Mouse (Mus musculus): ENCODE data around the gene Rac3. TPM values are rescaled to one million over a fixed set of nuclear protein-coding genes. Genes with fewer than 3 reads are reported as not detected.
"Not testable (repeated sequence)": the region's sequence is repeated elsewhere in the genome, so short reads cannot be mapped to it uniquely, and the experiment has no call there.

Gene Rac3
- polyA plus RNA-seq (2014; fragmentation: Nextera tagmentation; extraction: Ambion mirVana): 110 and 119 TPM in 2 replicates

- no peak within 1 kb of the TSS for H3K27ac ChIP-seq (ENCODE audit: low read depth, low read length)
- under 1% methylated on average over 90 of the region's 90 CpGs for WGBS
- H3K27me3 ChIP-seq (replicated peaks; ENCODE audit: control insufficient read depth, insufficient read depth, low read length): no peaks in the 10 kb centered on the region
- DNase-seq (ENCODE audit: low spot score) (peak; percentile 86), ATAC-seq (peak; percentile 90)
- peak within 1 kb of the TSS; percentile 84 for H3K9ac ChIP-seq (ENCODE audit: low read length)
- peak within 1 kb of the TSS; percentile 64 for H3K4me3 ChIP-seq (ENCODE audit: low read depth, low read length)
- no peaks in the 10 kb centered on the region for H3K9me3 ChIP-seq (replicated peaks; ENCODE audit: control insufficient read depth, low read length)
- peaks cover 38% of the 10 kb centered on the region for H3K36me3 ChIP-seq (ENCODE audit: control insufficient read depth, insufficient read depth, low read length)
- peaks cover 8% of the 10 kb centered on the region for H3K4me1 ChIP-seq (ENCODE audit: control insufficient read depth, insufficient read depth, low read length)
- H3K4me2 ChIP-seq (ENCODE audit: low read length): peak within 1 kb of the TSS; percentile 95
Measured at GRCm38 (mm10) chr11:120721124-120722066, at the start of gene Rac3. Rac3 (plus strand) TSS chr11:120721470.

GRCm38 (mm10) chr11:120672687-120673593 is 48.3 kb upstream of the Rac3 start, which contains the start of gene Aspscr1:
Aspscr1 (plus strand) TSS chr11:120672973.
- no peaks in the 10 kb centered on the region for H3K9me3 ChIP-seq (replicated peaks; ENCODE audit: control insufficient read depth, low read length)
- H3K27ac ChIP-seq (ENCODE audit: low read depth, low read length): peak within 1 kb of the TSS; percentile 82
- H3K4me3 ChIP-seq (ENCODE audit: low read depth, low read length): peak within 1 kb of the TSS; percentile 70
- peak; percentile 97 for DNase-seq (ENCODE audit: low spot score)
- peak; percentile 98 for ATAC-seq
- H3K4me2 ChIP-seq (ENCODE audit: low read length): peak within 1 kb of the TSS; percentile 91
- peak within 1 kb of the TSS; percentile 68 for H3K9ac ChIP-seq (ENCODE audit: low read length)
- WGBS: 1% methylated on average over 81 of the region's 83 CpGs
- peaks cover 12% of the 10 kb centered on the region for H3K36me3 ChIP-seq (ENCODE audit: control insufficient read depth, insufficient read depth, low read length)
- H3K4me1 ChIP-seq (ENCODE audit: control insufficient read depth, insufficient read depth, low read length): peaks cover 8% of the 10 kb centered on the region; the same call in 1 of the 2 replicates
- no peaks in the 10 kb centered on the region for H3K27me3 ChIP-seq (replicated peaks; ENCODE audit: control insufficient read depth, insufficient read depth, low read length)

- Histone ChIP-seq H3K4me1 (ENCODE audit: control insufficient read depth, insufficient read depth, low read length) (peaks cover 8% of the 10 kb centered on the region; the same call in 1 of the 2 replicates), H3K4me3 (ENCODE audit: low read depth, low read length) (peak overlapping the region; percentile 70), H3K4me2 (ENCODE audit: low read length) (peak overlapping the region; percentile 91), H3K9me3 (replicated peaks; ENCODE audit: control insufficient read depth, low read length) (no peaks in the 10 kb centered on the region), H3K27me3 (replicated peaks; ENCODE audit: control insufficient read depth, insufficient read depth, low read length) (no peaks in the 10 kb centered on the region), H3K9ac (ENCODE audit: low read length) (peak overlapping the region; percentile 68), H3K36me3 (ENCODE audit: control insufficient read depth, insufficient read depth, low read length) (peaks cover 19% of the 10 kb centered on the region), H3K27ac (ENCODE audit: low read depth, low read length) (peak overlapping the region; percentile 82)
- DNase-seq (ENCODE audit: low spot score): no peak
- ATAC-seq: peak; percentile 27; the same call in 1 of the 2 replicates
- 38% methylated on average over 12 of the region's 12 CpGs for WGBS
Measured at GRCm38 (mm10) chr11:120673594-120674122, 47.6 kb upstream of the Rac3 start.

GRCm38 (mm10) chr11:120675875-120676274 is 45.4 kb upstream of the Rac3 start:
- H3K27ac ChIP-seq (ENCODE audit: low read depth, low read length); H3K4me2 ChIP-seq (ENCODE audit: low read length); DNase-seq (ENCODE audit: low spot score); ATAC-seq; H3K4me3 ChIP-seq (ENCODE audit: low read depth, low read length); H3K9me3 ChIP-seq (replicated peaks; ENCODE audit: control insufficient read depth, low read length); H3K9ac ChIP-seq (ENCODE audit: low read length); H3K27me3 ChIP-seq (replicated peaks; ENCODE audit: control insufficient read depth, insufficient read depth, low read length); H3K4me1 ChIP-seq (ENCODE audit: control insufficient read depth, insufficient read depth, low read length): not testable (repeated sequence)
- peaks cover 38% of the 10 kb centered on the region for H3K36me3 ChIP-seq (ENCODE audit: control insufficient read depth, insufficient read depth, low read length)
- 97% methylated on average over 4 of the region's 5 CpGs for WGBS

GRCm38 (mm10) chr11:120676951-120677350 is 44.3 kb upstream of the Rac3 start:
- no peak for DNase-seq (ENCODE audit: low spot score)
- Histone ChIP-seq H3K27ac (ENCODE audit: low read depth, low read length) (no peak overlapping the region), H3K9ac (ENCODE audit: low read length) (no peak overlapping the region), H3K9me3 (replicated peaks; ENCODE audit: control insufficient read depth, low read length) (no peaks in the 10 kb centered on the region), H3K4me2 (ENCODE audit: low read length) (no peak overlapping the region), H3K4me1 (ENCODE audit: control insufficient read depth, insufficient read depth, low read length) (peaks cover 8% of the 10 kb centered on the region; the same call in 1 of the 2 replicates), H3K27me3 (replicated peaks; ENCODE audit: control insufficient read depth, insufficient read depth, low read length) (no peaks in the 10 kb centered on the region), H3K36me3 (ENCODE audit: control insufficient read depth, insufficient read depth, low read length) (peaks cover 44% of the 10 kb centered on the region), H3K4me3 (ENCODE audit: low read depth, low read length) (no peak overlapping the region)
- WGBS: 95% methylated on average over 4 of the region's 4 CpGs
- ATAC-seq: no peak

GRCm38 (mm10) chr11:120679909-120680308 is 41.4 kb upstream of the Rac3 start:
- 73% methylated on average over 3 of the region's 3 CpGs for WGBS
- H3K36me3 ChIP-seq (ENCODE audit: control insufficient read depth, insufficient read depth, low read length): peaks cover 64% of the 10 kb centered on the region
- H3K27ac ChIP-seq (ENCODE audit: low read depth, low read length): no peak overlapping the region
- H3K4me3 ChIP-seq (ENCODE audit: low read depth, low read length): no peak overlapping the region
- H3K27me3 ChIP-seq (replicated peaks; ENCODE audit: control insufficient read depth, insufficient read depth, low read length): no peaks in the 10 kb centered on the region
- ATAC-seq: no peak
- no peaks in the 10 kb centered on the region for H3K4me1 ChIP-seq (ENCODE audit: control insufficient read depth, insufficient read depth, low read length)
- H3K9me3 ChIP-seq (replicated peaks; ENCODE audit: control insufficient read depth, low read length): no peaks in the 10 kb centered on the region
- H3K4me2 ChIP-seq (ENCODE audit: low read length): no peak overlapping the region
- H3K9ac ChIP-seq (ENCODE audit: low read length): no peak overlapping the region
- DNase-seq (ENCODE audit: low spot score): no peak

GRCm38 (mm10) chr11:120682683-120683082 is 38.6 kb upstream of the Rac3 start:
- no peaks in the 10 kb centered on the region for H3K9me3 ChIP-seq (replicated peaks; ENCODE audit: control insufficient read depth, low read length)

GRCm38 (mm10) chr11:120683536-120683935 is 37.7 kb upstream of the Rac3 start:
- no peaks in the 10 kb centered on the region for H3K4me1 ChIP-seq (ENCODE audit: control insufficient read depth, insufficient read depth, low read length)
- no peak overlapping the region for H3K4me3 ChIP-seq (ENCODE audit: low read depth, low read length)
- H3K4me2 ChIP-seq (ENCODE audit: low read length): no peak overlapping the region
- WGBS: 93% methylated on average over 3 of the region's 3 CpGs
- H3K9me3 ChIP-seq (replicated peaks; ENCODE audit: control insufficient read depth, low read length): no peaks in the 10 kb centered on the region
- DNase-seq (ENCODE audit: low spot score) (no peak), ATAC-seq (no peak)
- no peak overlapping the region for H3K9ac ChIP-seq (ENCODE audit: low read length)
- H3K27ac ChIP-seq (ENCODE audit: low read depth, low read length): no peak overlapping the region
- peaks cover 77% of the 10 kb centered on the region for H3K36me3 ChIP-seq (ENCODE audit: control insufficient read depth, insufficient read depth, low read length)
- H3K27me3 ChIP-seq (replicated peaks; ENCODE audit: control insufficient read depth, insufficient read depth, low read length): no peaks in the 10 kb centered on the region

More at GRCm38 (mm10) chr11:120682683-120683082, 38.6 kb upstream of the Rac3 start:
- H3K9ac ChIP-seq (ENCODE audit: low read length): no peak overlapping the region
- H3K4me2 ChIP-seq (ENCODE audit: low read length): no peak overlapping the region
- H3K36me3 ChIP-seq (ENCODE audit: control insufficient read depth, insufficient read depth, low read length): peaks cover 75% of the 10 kb centered on the region
- H3K4me1 ChIP-seq (ENCODE audit: control insufficient read depth, insufficient read depth, low read length): no peaks in the 10 kb centered on the region
- DNase-seq (ENCODE audit: low spot score) (no peak), ATAC-seq (no peak)
- H3K27ac ChIP-seq (ENCODE audit: low read depth, low read length): no peak overlapping the region
- WGBS: 95% methylated on average over 5 of the region's 5 CpGs
- H3K27me3 ChIP-seq (replicated peaks; ENCODE audit: control insufficient read depth, insufficient read depth, low read length): no peaks in the 10 kb centered on the region
- H3K4me3 ChIP-seq (ENCODE audit: low read depth, low read length): no peak overlapping the region
